Mouse (Mus musculus) midbrain, embryonic 10.5 days (tissue): Measurements from ENCODE around the gene Ngb. TPM values are rescaled to one million over a fixed set of nuclear protein-coding genes. Genes with fewer than 3 reads are reported as not detected.
A peak's percentile ranks its signal among the peaks of the same experiment; 100 is the strongest.

Experiments
- DNase-seq: peaks from one replicate; pipeline ENCODE4 v3.0.0-alpha.2; 2017; ENCODE audit warnings: low spot score
- H3K27ac ChIP-seq: fragments of 300-500 bp; sonication (generic); replicated peaks from 2 replicates; pipeline ENCODE4 v1.5.1; 2016; ENCODE audit warnings: mild to moderate bottlenecking
- H3K27me3 ChIP-seq: fragments of 300-500 bp; sonication (generic); 2 replicates; pipeline ENCODE4 v1.6.1; 2016; ENCODE audit warnings: low read depth, mild to moderate bottlenecking; ENCODE audit not compliant: poor library complexity, severe bottlenecking
- H3K36me3 ChIP-seq: fragments of 300-500 bp; sonication (generic); 2 replicates; pipeline ENCODE4 v1.6.1; 2016; ENCODE audit warnings: mild to moderate bottlenecking, moderate library complexity
- H3K4me1 ChIP-seq: fragments of 300-500 bp; sonication (generic); 2 replicates; pipeline ENCODE4 v1.6.1; 2016
- H3K4me3 ChIP-seq: fragments of 300-500 bp; sonication (generic); 2 replicates; pipeline ENCODE4 v1.5.1; 2016; ENCODE audit warnings: mild to moderate bottlenecking, moderate library complexity
- H3K9me3 ChIP-seq: fragments of 300-500 bp; sonication (generic); replicated peaks from 2 replicates; pipeline ENCODE4 v1.6.1; 2016; ENCODE audit warnings: mild to moderate bottlenecking
- WGBS: fragments of 180-500 bp; shearing (Covaris S2); methylation state at CpG from one replicate; pipeline ENCODE4 v1.1.7; 2016; 5-methylcytosine and 5-hydroxymethylcytosine counted together
- polyA plus RNA-seq: library from polyadenylated mRNA; unstranded; fragments of >200 nt; fragmentation: Nextera tagmentation; extraction: Ambion mirVana; gene quantifications from 2 replicates; pipeline ENCODE4 v1.2.1, GENCODE M21; 2016

Ngb gene
- polyA plus RNA-seq, 1 experiment from 2014 or later = 0.62 TPM

DNA sequence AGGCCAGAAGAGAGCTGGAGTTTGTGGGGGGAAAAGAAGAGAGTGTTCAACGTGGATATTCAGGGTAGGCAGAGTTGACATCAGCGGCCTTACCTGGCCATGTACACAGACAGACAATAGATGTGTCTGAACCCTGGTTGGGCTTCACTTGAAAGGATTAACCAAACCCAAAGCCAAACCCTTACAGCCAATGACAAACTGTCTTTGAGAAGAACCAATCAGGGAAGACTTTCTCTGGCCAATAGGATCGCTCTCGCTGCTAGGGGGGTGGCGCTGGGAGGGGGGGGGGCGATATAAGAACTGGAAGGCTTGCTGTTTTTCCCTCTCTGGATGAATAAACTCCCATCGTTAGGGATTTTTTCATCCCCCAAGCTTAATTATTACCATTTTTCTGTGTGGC is 15.1 kb downstream of the Ngb start:
- no peak for DNase-seq
- Histone ChIP-seq H3K9me3 (no peaks in the 10 kb centered on the region), H3K4me1 (no peaks in the 10 kb centered on the region), H3K36me3 (no peaks in the 10 kb centered on the region), H3K27me3 (no peaks in the 10 kb centered on the region), H3K27ac (no peak overlapping the region), H3K4me3 (no peak overlapping the region)
- WGBS = 62% methylated on average over 7 of the region's 7 CpGs

DNA sequence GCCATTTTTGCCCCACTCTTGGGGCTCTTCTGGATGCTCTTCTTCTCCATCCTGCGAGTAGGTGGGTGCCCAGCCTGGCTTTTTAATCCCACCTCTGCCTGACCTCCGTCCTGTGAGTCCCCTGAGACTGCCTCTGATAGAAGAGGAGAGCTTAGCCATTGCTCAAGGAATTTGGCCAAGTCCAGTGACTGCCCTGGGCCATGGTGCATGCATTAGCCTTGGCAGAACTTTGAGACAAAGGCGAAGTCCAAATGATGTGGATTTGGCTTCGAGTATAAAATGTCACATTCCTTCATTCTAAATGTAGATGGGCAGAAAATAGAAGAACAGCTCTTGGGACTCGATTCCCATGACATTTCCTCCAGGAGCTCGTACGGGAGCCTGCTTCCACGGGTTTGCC is 19.5 kb downstream of the Ngb start:
- no peak for DNase-seq
- 86% methylated on average over 8 of the region's 8 CpGs for WGBS
- no peak overlapping the region for H3K27ac ChIP-seq
- H3K4me3 ChIP-seq = no peak overlapping the region
- H3K27me3 ChIP-seq = no peaks in the 10 kb centered on the region
- no peaks in the 10 kb centered on the region for H3K9me3 ChIP-seq
- H3K4me1 ChIP-seq = no peaks in the 10 kb centered on the region
- H3K36me3 ChIP-seq = no peaks in the 10 kb centered on the region

DNA sequence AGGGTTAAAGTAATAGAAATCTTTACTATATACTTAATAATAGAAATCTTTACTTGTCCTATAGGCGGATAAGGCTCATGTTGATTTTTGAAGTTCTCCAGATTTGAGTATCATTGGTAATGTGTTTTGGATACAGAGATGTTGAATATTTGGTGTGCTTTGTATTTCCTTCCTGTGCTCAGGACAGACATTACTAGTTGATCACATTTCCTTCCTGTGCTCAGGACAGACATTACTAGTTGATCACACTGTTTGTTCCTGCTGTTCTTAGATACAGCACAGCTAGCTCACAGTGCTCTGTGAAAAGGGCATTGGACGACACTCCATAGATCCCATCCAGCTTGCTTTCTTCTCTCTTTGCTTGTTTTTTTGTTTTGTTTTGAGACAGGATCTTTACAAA is 25.7 kb downstream of the Ngb start:
- WGBS = 87% methylated on average over 2 of the region's 2 CpGs

DNA sequence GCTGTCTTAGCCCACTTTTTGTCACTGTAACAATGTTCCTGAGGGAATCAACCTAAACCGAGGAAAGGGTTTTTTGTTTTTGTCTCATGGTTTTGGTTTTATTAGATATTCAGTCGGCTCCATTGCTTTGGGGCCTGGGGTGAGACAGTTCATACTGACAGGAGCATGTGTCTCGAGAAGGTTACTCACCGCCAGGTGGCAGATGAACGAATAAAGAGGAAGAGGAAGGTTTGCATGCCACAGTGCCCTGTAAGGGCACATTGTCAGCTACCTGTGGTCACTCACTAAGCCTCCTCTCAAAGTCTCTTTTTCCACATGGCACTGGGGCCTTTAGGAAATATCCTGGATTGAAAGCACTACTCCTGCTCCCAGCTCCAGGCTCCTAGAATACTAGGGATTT is 31.8 kb downstream of the Ngb start:
- Histone ChIP-seq H3K27ac (no peak overlapping the region), H3K4me3 (no peak overlapping the region), H3K36me3 (no peaks in the 10 kb centered on the region), H3K4me1 (no peaks in the 10 kb centered on the region), H3K27me3 (no peaks in the 10 kb centered on the region), H3K9me3 (no peaks in the 10 kb centered on the region)
- WGBS = 80% methylated on average over 5 of the region's 5 CpGs
- no peak for DNase-seq

More for the DNA sequence above, 25.7 kb downstream of the Ngb start:
- Histone ChIP-seq H3K9me3 (no peaks in the 10 kb centered on the region), H3K36me3 (no peaks in the 10 kb centered on the region), H3K27ac (no peak overlapping the region), H3K4me3 (no peak overlapping the region), H3K27me3 (no peaks in the 10 kb centered on the region), H3K4me1 (no peaks in the 10 kb centered on the region)
- no peak for DNase-seq

DNA sequence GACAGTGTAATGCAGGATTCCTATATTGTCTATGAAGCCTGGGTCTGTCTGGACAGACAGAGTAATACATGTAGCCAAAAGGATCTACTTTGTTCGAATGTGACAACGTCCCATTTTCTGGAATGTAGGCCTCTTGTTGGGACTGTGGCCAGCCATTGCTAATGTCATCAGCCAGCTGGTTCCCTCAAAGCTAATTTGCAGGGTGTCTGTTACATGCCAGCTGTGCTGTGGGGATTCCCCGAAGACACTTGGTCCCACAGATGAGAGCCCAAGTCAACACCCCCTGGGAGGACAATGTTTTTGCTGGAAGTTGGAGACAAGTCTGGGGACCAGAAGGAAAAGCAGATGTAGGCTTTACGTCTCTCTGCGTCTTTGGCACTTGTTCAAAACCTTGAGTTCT is 35.9 kb downstream of the Ngb start:
- Histone ChIP-seq H3K4me1 (no peaks in the 10 kb centered on the region), H3K27ac (no peak overlapping the region), H3K27me3 (no peaks in the 10 kb centered on the region), H3K36me3 (no peaks in the 10 kb centered on the region), H3K4me3 (no peak overlapping the region), H3K9me3 (no peaks in the 10 kb centered on the region)
- no peak for DNase-seq
- 91% methylated on average over 5 of the region's 5 CpGs for WGBS

DNA sequence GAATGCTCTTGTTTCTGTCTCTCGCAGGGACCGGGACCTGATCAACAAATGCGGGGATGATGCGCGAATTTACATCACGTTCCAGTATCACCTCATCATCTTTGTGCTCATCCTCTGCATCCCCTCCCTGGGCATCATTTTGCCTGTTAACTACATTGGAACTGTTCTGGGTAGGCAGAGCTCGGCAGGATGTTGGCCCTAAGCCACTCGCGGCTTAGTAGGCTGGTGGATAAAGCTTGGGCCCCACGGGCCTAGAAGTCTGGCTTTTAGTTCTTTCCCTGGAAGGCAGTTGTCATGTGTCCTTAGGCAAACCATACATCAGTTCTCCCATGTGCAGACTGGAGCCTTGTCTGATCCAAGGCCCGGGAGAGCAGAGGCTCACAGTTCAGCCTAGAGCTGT is 36.9 kb downstream of the Ngb start:
- Histone ChIP-seq H3K9me3 (no peaks in the 10 kb centered on the region), H3K27ac (no peak overlapping the region), H3K36me3 (no peaks in the 10 kb centered on the region), H3K27me3 (no peaks in the 10 kb centered on the region), H3K4me3 (no peak overlapping the region), H3K4me1 (no peaks in the 10 kb centered on the region)
- no peak for DNase-seq
- WGBS = 91% methylated on average over 11 of the region's 11 CpGs

DNA sequence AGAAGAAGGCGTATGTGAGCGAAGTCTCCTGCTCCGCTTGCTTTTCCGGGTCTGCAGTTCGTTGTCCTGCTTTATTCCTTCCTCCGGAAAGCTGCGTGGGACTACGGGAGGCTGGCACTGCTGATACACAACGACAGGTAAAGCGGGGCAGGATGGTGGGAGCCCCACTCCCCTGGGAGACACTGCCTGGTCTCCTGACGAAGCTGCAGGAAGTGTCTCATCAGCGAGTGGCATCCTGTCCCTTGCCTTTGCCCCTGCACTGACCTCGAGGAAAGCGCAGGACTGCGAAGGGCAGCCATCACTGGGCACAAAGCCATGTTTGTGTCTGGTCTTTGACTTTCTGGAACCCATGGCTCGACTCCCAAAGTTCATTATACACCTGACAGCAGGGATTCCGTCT is 45.3 kb downstream of the Ngb start:
- 76% methylated on average over 17 of the region's 17 CpGs for WGBS
- no peaks in the 10 kb centered on the region for H3K4me1 ChIP-seq
- H3K27ac ChIP-seq = no peak overlapping the region
- no peaks in the 10 kb centered on the region for H3K36me3 ChIP-seq
- H3K27me3 ChIP-seq = 0 out of 2 replicates have a peak, but pooled peaks cover 11% of the 10 kb centered on the region
- no peaks in the 10 kb centered on the region for H3K9me3 ChIP-seq
- no peak for DNase-seq
- no peak overlapping the region for H3K4me3 ChIP-seq

DNA sequence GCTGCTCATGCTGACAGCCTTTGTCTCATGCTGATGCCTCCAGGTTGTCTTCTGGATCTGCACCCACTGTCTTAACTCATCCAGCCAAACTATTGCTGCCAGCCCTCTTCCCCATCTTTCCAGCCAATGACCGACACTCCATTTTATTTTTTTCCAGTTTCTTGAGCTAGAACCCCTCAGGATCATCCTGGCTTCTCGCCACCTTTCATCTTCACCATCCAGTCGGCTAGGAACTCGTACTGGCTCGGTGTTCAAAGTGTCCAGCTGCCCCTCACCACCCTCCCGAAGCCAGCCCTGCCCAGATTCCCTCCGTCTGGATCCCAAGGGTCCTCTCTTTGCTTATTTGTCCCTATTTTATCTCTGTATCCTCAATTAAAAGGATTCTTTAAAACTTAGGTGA is 47.5 kb downstream of the Ngb start:
- WGBS = 79% methylated on average over 7 of the region's 7 CpGs
- H3K9me3 ChIP-seq = no peaks in the 10 kb centered on the region
- H3K4me3 ChIP-seq = no peak overlapping the region
- no peak for DNase-seq
- H3K27ac ChIP-seq = no peak overlapping the region
- no peaks in the 10 kb centered on the region for H3K4me1 ChIP-seq
- H3K27me3 ChIP-seq = 0 out of 2 replicates have a peak, but pooled peaks cover 11% of the 10 kb centered on the region
- H3K36me3 ChIP-seq = no peaks in the 10 kb centered on the region

DNA sequence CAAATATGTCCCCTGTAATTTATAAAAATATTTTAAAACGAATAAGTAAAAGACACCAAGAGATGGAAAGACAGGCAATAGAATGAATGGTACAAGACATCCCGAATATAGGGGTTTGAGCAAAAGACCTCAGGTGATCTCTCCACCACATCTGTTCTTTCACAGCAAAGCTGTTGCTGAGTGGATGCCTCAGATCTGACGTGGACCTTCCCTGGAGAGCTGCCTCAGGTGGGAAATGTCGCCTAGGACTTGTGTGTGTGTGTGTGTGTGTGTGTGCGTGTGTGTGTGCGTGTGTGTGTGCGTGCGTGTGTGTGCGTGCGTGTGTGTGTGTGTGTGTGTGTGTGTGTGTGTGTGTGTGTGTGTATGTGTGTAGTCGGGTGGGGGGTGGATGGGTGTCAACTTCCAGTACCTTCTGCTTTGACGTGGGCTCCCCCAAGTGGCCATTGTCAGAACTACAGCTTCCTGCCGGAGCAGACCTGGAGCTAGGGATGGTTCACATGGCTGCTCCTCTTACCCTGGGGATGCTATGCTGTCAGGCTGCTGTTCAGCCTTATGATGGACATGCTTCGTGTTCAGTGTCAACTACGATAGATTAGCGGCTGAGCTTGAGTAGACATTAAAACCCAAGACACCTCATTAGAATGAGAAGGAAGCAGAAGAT is 49.5 kb downstream of the Ngb start:
- H3K36me3 ChIP-seq = no peaks in the 10 kb centered on the region
- 30% methylated on average over 11 of the region's 16 CpGs for WGBS

DNA sequence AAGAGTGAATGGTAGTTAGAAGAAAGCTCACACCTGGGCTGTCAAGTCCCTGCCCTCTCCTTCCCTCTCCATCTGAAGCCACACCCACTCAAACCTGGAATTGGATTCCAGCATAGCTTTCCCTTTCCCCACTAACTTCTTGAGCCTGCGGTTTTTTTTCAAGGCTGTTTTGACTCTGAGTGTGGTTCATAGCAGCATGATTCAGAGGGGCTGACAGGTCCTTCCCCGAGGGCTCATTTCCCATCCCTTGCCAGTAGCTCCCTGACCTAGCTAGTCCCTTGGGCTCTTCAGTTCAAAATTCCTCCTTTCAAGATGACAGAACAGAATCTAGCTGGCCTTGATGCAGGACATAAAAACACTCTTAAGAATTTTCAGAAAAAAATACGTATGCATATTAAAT is 54.8 kb downstream of the Ngb start:
- Histone ChIP-seq H3K27ac (no peak overlapping the region), H3K36me3 (no peaks in the 10 kb centered on the region), H3K9me3 (no peaks in the 10 kb centered on the region), H3K4me1 (peaks cover 18% of the 10 kb centered on the region), H3K4me3 (no peak overlapping the region), H3K27me3 (no peaks in the 10 kb centered on the region)
- no peak for DNase-seq
- 67% methylated on average over 3 of the region's 3 CpGs for WGBS

More for the DNA sequence above, 49.5 kb downstream of the Ngb start:
- no peak overlapping the region for H3K4me3 ChIP-seq
- peak; percentile 78 for DNase-seq
- no peak overlapping the region for H3K27ac ChIP-seq
- no peaks in the 10 kb centered on the region for H3K9me3 ChIP-seq
- 0 out of 2 replicates have a peak, but pooled peaks cover 11% of the 10 kb centered on the region for H3K27me3 ChIP-seq
- no peaks in the 10 kb centered on the region for H3K4me1 ChIP-seq

Other genes with a start within 250 kb of the Ngb start
- gene Irf2bpl, start 217.7 kb downstream of the Ngb start, polyA plus RNA-seq = 28.6 and 39.6 TPM in 2 replicates
- gene Cipc, start 155.5 kb downstream of the Ngb start, polyA plus RNA-seq = 33.2 and 35.5 TPM in 2 replicates
- 0.15 and 0.24 TPM in 2 replicates for gene Zdhhc22, start 112.1 kb downstream of the Ngb start, polyA plus RNA-seq
- gene Tmem63c, start 81.2 kb downstream of the Ngb start, polyA plus RNA-seq = 0.14 and 0.75 TPM in 2 replicates
- 33.0 and 34.3 TPM in 2 replicates for gene Gstz1, start 44.6 kb upstream of the Ngb start, polyA plus RNA-seq
- gene Pomt2, start 45.4 kb upstream of the Ngb start, polyA plus RNA-seq = 16.5 and 17.7 TPM in 2 replicates
- gene Samd15, start 97.2 kb upstream of the Ngb start, polyA plus RNA-seq = 0.66 and 1.4 TPM in 2 replicates
- gene Tmed8, start 97.9 kb upstream of the Ngb start, polyA plus RNA-seq = 2.7 and 3.7 TPM in 2 replicates
- gene Noxred1, start 136.2 kb upstream of the Ngb start, polyA plus RNA-seq = 0.82 and 0.83 TPM in 2 replicates
- 54.8 and 59.6 TPM in 2 replicates for gene Vipas39, start 163.7 kb upstream of the Ngb start, polyA plus RNA-seq
- 243 and 272 TPM in 2 replicates for gene Ahsa1, start 163.9 kb upstream of the Ngb start, polyA plus RNA-seq
- gene Ism2, start 197.2 kb upstream of the Ngb start, polyA plus RNA-seq = 0.99 and 1.4 TPM in 2 replicates